11 mouse cellular contexts compared by ENCODE assay signal in the genomic region with DNA sequence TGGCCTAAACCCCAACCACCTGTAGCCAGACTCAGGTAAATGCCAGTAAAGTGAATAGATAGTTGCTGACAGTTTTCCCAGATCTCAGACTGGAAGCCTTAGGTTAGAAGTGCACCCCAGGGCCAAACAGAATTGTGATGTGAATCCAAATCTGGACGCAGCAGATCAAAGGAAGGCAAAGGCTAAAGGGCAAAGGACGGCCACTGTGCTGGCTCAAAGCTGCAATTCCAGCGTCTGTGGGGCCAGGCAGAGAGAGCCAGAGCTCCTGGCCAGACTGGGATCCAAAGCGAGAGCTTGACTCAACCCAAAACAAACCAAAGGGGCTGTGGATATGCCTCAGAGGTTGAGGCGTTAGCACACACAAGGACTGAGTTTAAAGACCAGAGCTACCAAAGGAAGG.
"Had no signal": no experiment of that assay in that cellular context is flagged by ENCODE, and none has a peak within 500 bp of the region (broad histone marks: within the 10 kb centered on the region; RNA-seq: fewer than 3 reads in every experiment).

No protein-coding gene starts in this region.

- H3K27ac ChIP-seq: kidney, postnatal 0 days; limb, embryonic 10.5 days; neural tube, embryonic 12.5 days had no signal

- H3K27me3 ChIP-seq: neural tube, embryonic 12.5 days had no signal

- H3K9ac ChIP-seq: neural tube, embryonic 12.5 days had no signal

- H3K9me3 ChIP-seq: limb, embryonic 10.5 days; neural tube, embryonic 12.5 days had no signal

- H3K4me3 ChIP-seq: limb, embryonic 10.5 days; myocyte; neural tube, embryonic 12.5 days had no signal

- H3K4me1 ChIP-seq: neural tube, embryonic 12.5 days had no signal

- H3K4me2 ChIP-seq: neural tube, embryonic 12.5 days had no signal

- DNase-seq: kidney, adult 18-20 months; lung, adult 18-20 months; midbrain, embryonic 14.5 days; right cerebral cortex, postnatal 4 days; spleen, adult 18-20 months; thymus, adult 2 months; thymus, postnatal 25 days had no signal
